In genomic region chr2:129296671-129297588, GRCm38 (mm10) we compare ENCODE assay signal across 8 mouse cellular contexts. TPM values are rescaled to one million over a fixed set of nuclear protein-coding genes. Genes with fewer than 3 reads are reported as not detected.
DNase-seq lines count a peak whose midpoint lies in the region; ATAC-seq lines count a peak whose summit lies in the region.

Gene Ckap2l (minus strand): TSS chr2:129297212.

- H3K4me2 ChIP-seq in heart, embryonic 14.5 days (ENCODE audit: low read length) = peak within 1 kb of the TSS; percentile 80
- H3K4me2 ChIP-seq in liver, embryonic 13.5 days = peak within 1 kb of the TSS; percentile 83
- peak within 1 kb of the TSS; percentile 95 for H3K4me2 ChIP-seq in stomach, embryonic 16.5 days (ENCODE audit: low read depth, low read length)

- peak within 1 kb of the TSS; percentile 78 for H3K9ac ChIP-seq in heart, embryonic 14.5 days (ENCODE audit: low read length)
- peak within 1 kb of the TSS; percentile 93 for H3K9ac ChIP-seq in liver, embryonic 13.5 days
- H3K9ac ChIP-seq in stomach, embryonic 16.5 days (ENCODE audit: low read length) = peak within 1 kb of the TSS; percentile 86

- no peaks in the 10 kb centered on the region for H3K9me3 ChIP-seq in heart, embryonic 14.5 days (ENCODE audit: control insufficient read depth, low read length)
- no peaks in the 10 kb centered on the region for H3K9me3 ChIP-seq in liver, embryonic 13.5 days (replicated peaks)
- no peaks in the 10 kb centered on the region for H3K9me3 ChIP-seq in stomach, embryonic 16.5 days (replicated peaks; ENCODE audit: control insufficient read depth, low read length)

- under 1% methylated on average over 50 of the region's 50 CpGs for WGBS in heart, embryonic 14.5 days
- WGBS in liver, embryonic 13.5 days (ENCODE audit: insufficient replicate concordance) = under 1% methylated on average over 50 of the region's 50 CpGs
- WGBS in stomach, embryonic 16.5 days = under 1% methylated on average over 50 of the region's 50 CpGs

- no peaks in the 10 kb centered on the region for H3K27me3 ChIP-seq in heart, embryonic 14.5 days (ENCODE audit: control insufficient read depth, insufficient read depth, low read length)
- peaks cover 11% of the 10 kb centered on the region for H3K27me3 ChIP-seq in liver, embryonic 13.5 days
- H3K27me3 ChIP-seq in stomach, embryonic 16.5 days (ENCODE audit: control insufficient read depth, insufficient read depth, low read length) = no peaks in the 10 kb centered on the region

- H3K4me3 ChIP-seq in heart, embryonic 14.5 days (ENCODE audit: control insufficient read depth in 1 of 2, insufficient read depth in 1 of 2, low read depth in 1 of 2, low read length in 2 of 2) = peak within 1 kb of the TSS; percentile 64 to 70
- peak within 1 kb of the TSS; percentile 89 for H3K4me3 ChIP-seq in liver, embryonic 13.5 days (replicated peaks)
- H3K4me3 ChIP-seq in stomach, embryonic 16.5 days (replicated peaks; ENCODE audit: low read length) = peak within 1 kb of the TSS; percentile 92

- ATAC-seq in CD4-positive, CD25-positive, alpha-beta regulatory T cell, adult 4 months = peak; percentile 99
- peak; percentile 100 for ATAC-seq in heart, embryonic 14.5 days (ENCODE audit: insufficient number of reproducible peaks, insufficient read depth, low FRiP score, low read depth)
- peak; percentile 98 for ATAC-seq in liver, embryonic 13.5 days (ENCODE audit: low read depth)
- peak; percentile 100 for ATAC-seq in stomach, embryonic 16.5 days (ENCODE audit: insufficient read depth, low FRiP score)

- H3K36me3 ChIP-seq in heart, embryonic 14.5 days (ENCODE audit: control insufficient read depth, insufficient read depth, low read length) = peaks cover 11% of the 10 kb centered on the region
- H3K36me3 ChIP-seq in liver, embryonic 13.5 days = peaks cover 17% of the 10 kb centered on the region
- H3K36me3 ChIP-seq in stomach, embryonic 16.5 days (ENCODE audit: control insufficient read depth, insufficient read depth, low read length) = no peaks in the 10 kb centered on the region

- H3K27ac ChIP-seq in heart, embryonic 14.5 days (replicated peaks in 1 of 2; ENCODE audit: control insufficient read depth in 1 of 2, insufficient read depth in 1 of 2, low read depth in 2 of 2, low read length in 2 of 2) = peak within 1 kb of the TSS; percentile 78 to 93
- H3K27ac ChIP-seq in liver, embryonic 13.5 days = peak within 1 kb of the TSS; percentile 98
- H3K27ac ChIP-seq in stomach, embryonic 16.5 days (ENCODE audit: low read length) = peak within 1 kb of the TSS; percentile 93

- peak; percentile 98 for DNase-seq in c-Kit-negative CD71-positive TER-119-positive erythroid progenitor cells, embryonic 14.5 days (ENCODE audit: low read depth, low spot score)
- DNase-seq in fibroblast of lung, adult 2 months (ENCODE audit: low read depth) = peak; percentile 95
- peak; percentile 98 for DNase-seq in kidney, postnatal 14 days
- DNase-seq in liver, embryonic 13.5 days = peak; percentile 97
- DNase-seq in neural tube, embryonic 10.5 days (ENCODE audit: extremely low spot score, low spot score) = peak; percentile 96

- peaks cover 4 to 16% of the 10 kb centered on the region in 2 experiments; a peak in 3 of 4 replicates for H3K4me1 ChIP-seq in heart, embryonic 14.5 days (ENCODE audit: control insufficient read depth in 2 of 2, insufficient read depth in 2 of 2, low read length in 2 of 2)
- peaks cover 32% of the 10 kb centered on the region for H3K4me1 ChIP-seq in liver, embryonic 13.5 days (replicated peaks)
- peaks cover 23% of the 10 kb centered on the region for H3K4me1 ChIP-seq in stomach, embryonic 16.5 days (ENCODE audit: control insufficient read depth, insufficient read depth, low read length)

RNA-seq across cellular contexts. Expression of gene Ckap2l, which starts in this region (rescaled TPM):
- polyA plus RNA-seq in CD4-positive, CD25-positive, alpha-beta regulatory T cell, adult 4 months (2017; shearing (Covaris generic)) = 1 to 10 TPM; 3.7 to 8.0 TPM
- 42.8 and 45.2 TPM in 2 replicates for polyA plus RNA-seq in heart, embryonic 14.5 days (2014; fragmentation: Nextera tagmentation; extraction: Ambion mirVana)
- 22.5 and 36.2 TPM in 2 replicates for polyA plus RNA-seq in liver, embryonic 13.5 days (2015; fragmentation: Nextera tagmentation; extraction: Ambion mirVana)
- polyA plus RNA-seq in stomach, embryonic 16.5 days (2015; fragmentation: Nextera tagmentation; extraction: Ambion mirVana) = 35.4 and 38.5 TPM in 2 replicates

Comparison
In these comparisons a context has a peak if more than half of its experiments do, and no peak if none do; other contexts are left out.
1. Peak in every context shown above with its lines: DNase-seq, ATAC-seq, H3K4me3 ChIP-seq and H3K27ac ChIP-seq.